Mouse (Mus musculus): ENCODE measurements around the gene Ascc1. TPM values are rescaled to one million over a fixed set of nuclear protein-coding genes. Genes with fewer than 3 reads are reported as not detected.

The Ascc1 gene
- polyA plus RNA-seq, 1 experiment from 2014 or later = 48.4 TPM

DNA sequence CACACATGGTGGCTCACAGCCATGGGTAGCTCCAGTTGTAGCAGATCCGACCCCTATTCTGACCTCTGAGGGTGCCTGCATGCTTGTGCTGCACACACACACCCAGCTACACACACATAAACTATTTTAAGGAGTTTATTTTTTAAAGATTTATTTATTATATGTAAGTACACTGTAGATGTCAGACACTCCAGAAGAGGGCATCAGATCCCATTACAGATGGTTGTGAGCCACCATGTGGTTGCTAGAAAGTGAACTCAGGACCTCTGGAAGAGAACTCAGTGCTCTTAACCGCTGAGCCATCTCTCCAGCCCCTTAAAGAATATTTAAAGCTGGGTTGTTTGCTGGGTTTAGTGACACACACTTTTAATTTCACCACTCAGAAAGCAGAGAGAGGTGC is 16.7 kb downstream of the Ascc1 start:
- ATAC-seq (ENCODE audit: low FRiP score, low TSS enrichment) (no peak), DNase-seq (no peak)
- H3K27me3 ChIP-seq (ENCODE audit: control insufficient read depth, insufficient read depth, low read length) = no peaks in the 10 kb centered on the region
- no peaks in the 10 kb centered on the region for H3K4me1 ChIP-seq (ENCODE audit: control insufficient read depth, insufficient read depth, low read length)
- H3K9ac ChIP-seq (replicated peaks; ENCODE audit: low read length) = no peak overlapping the region
- no peak overlapping the region for H3K4me3 ChIP-seq (replicated peaks; ENCODE audit: low read depth, low read length)
- no peak overlapping the region for H3K27ac ChIP-seq (replicated peaks; ENCODE audit: low read depth, low read length)
- WGBS = 79% methylated on average over 2 of the region's 2 CpGs
- no peak overlapping the region for H3K4me2 ChIP-seq (ENCODE audit: low read length)
- H3K9me3 ChIP-seq (ENCODE audit: control insufficient read depth, low read length) = no peaks in the 10 kb centered on the region
- H3K36me3 ChIP-seq (ENCODE audit: control insufficient read depth, insufficient read depth, low read length) = peaks cover 32% of the 10 kb centered on the region

- ATAC-seq (ENCODE audit: low FRiP score, low TSS enrichment) = no peak
- H3K9ac ChIP-seq (replicated peaks; ENCODE audit: low read length) = no peak overlapping the region
- 90% methylated on average over 1 of the region's 1 CpGs for WGBS
Measured at GRCm38 (mm10) chr10:60023751-60024150, 21.1 kb downstream of the Ascc1 start.

GRCm38 (mm10) chr10:60026759-60027395 is 24.3 kb downstream of the Ascc1 start:
- Histone ChIP-seq H3K9ac (replicated peaks; ENCODE audit: low read length) (no peak overlapping the region), H3K4me1 (ENCODE audit: control insufficient read depth, insufficient read depth, low read length) (peaks cover 9% of the 10 kb centered on the region), H3K27ac (replicated peaks; ENCODE audit: low read depth, low read length) (no peak overlapping the region; the same call in 1 of the 2 replicates), H3K4me3 (replicated peaks; ENCODE audit: low read depth, low read length) (no peak overlapping the region), H3K36me3 (ENCODE audit: control insufficient read depth, insufficient read depth, low read length) (0 out of 2 replicates have a peak, but pooled peaks cover 4% of the 10 kb centered on the region), H3K27me3 (ENCODE audit: control insufficient read depth, insufficient read depth, low read length) (no peaks in the 10 kb centered on the region), H3K9me3 (ENCODE audit: control insufficient read depth, low read length) (no peaks in the 10 kb centered on the region), H3K4me2 (ENCODE audit: low read length) (no peak overlapping the region)
- ATAC-seq (ENCODE audit: low FRiP score, low TSS enrichment) (no peak), DNase-seq (peak; percentile 9)
- WGBS = 50% methylated on average over 13 of the region's 13 CpGs

More at GRCm38 (mm10) chr10:60023751-60024150, 21.1 kb downstream of the Ascc1 start:
- no peak overlapping the region for H3K27ac ChIP-seq (replicated peaks; ENCODE audit: low read depth, low read length)
- no peak overlapping the region for H3K4me2 ChIP-seq (ENCODE audit: low read length)
- H3K4me1 ChIP-seq (ENCODE audit: control insufficient read depth, insufficient read depth, low read length) = peaks cover 5% of the 10 kb centered on the region
- no peak overlapping the region for H3K4me3 ChIP-seq (replicated peaks; ENCODE audit: low read depth, low read length)
- no peaks in the 10 kb centered on the region for H3K9me3 ChIP-seq (ENCODE audit: control insufficient read depth, low read length)
- H3K27me3 ChIP-seq (ENCODE audit: control insufficient read depth, insufficient read depth, low read length) = no peaks in the 10 kb centered on the region
- no peak for DNase-seq
- H3K36me3 ChIP-seq (ENCODE audit: control insufficient read depth, insufficient read depth, low read length) = 0 out of 2 replicates have a peak, but pooled peaks cover 4% of the 10 kb centered on the region

DNA sequence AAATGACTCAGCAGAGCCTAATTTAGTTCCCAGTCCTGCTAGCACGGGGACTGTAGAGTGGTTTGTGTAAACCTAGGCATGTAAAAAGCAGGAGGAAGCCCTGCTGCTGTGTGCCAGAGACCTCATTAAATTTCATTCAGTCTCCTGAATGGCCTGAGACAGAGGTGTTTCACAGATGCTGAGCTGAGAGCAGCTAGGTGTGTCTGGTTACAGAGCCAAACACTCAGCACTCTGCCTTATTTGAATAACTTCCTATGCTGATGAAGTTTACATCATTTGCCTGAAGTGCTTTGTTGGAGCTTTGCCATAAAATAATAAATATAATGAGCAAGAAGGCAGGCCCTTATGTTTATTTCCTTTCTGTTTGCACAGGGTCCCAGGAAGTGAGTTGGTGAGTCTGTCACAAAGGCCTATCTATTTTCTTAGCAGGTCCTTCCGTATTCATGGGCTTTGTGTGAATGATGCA is 25.0 kb downstream of the Ascc1 start:
- H3K9ac ChIP-seq (replicated peaks; ENCODE audit: low read length) = no peak overlapping the region
- whole genome bisulfite sequencing = 68% methylated on average over 2 of the region's 2 CpGs
- H3K4me2 ChIP-seq (ENCODE audit: low read length) = no peak overlapping the region
- no peak overlapping the region for H3K4me3 ChIP-seq (replicated peaks; ENCODE audit: low read depth, low read length)
- DNase-seq = peak; percentile 23
- no peak for ATAC-seq (ENCODE audit: low FRiP score, low TSS enrichment)
- no peaks in the 10 kb centered on the region for H3K36me3 ChIP-seq (ENCODE audit: control insufficient read depth, insufficient read depth, low read length)
- no peaks in the 10 kb centered on the region for H3K9me3 ChIP-seq (ENCODE audit: control insufficient read depth, low read length)
- peaks cover 17% of the 10 kb centered on the region for H3K4me1 ChIP-seq (ENCODE audit: control insufficient read depth, insufficient read depth, low read length)
- no peaks in the 10 kb centered on the region for H3K27me3 ChIP-seq (ENCODE audit: control insufficient read depth, insufficient read depth, low read length)
- 0 out of 2 replicates have a peak overlapping the region, but pooled peaks have one; percentile 26 for H3K27ac ChIP-seq (replicated peaks; ENCODE audit: low read depth, low read length)

- ATAC-seq (ENCODE audit: low FRiP score, low TSS enrichment) (no peak), DNase-seq (no peak)
- Histone ChIP-seq H3K9ac (replicated peaks; ENCODE audit: low read length) (peak overlapping the region; percentile 31; the same call in 1 of the 2 replicates), H3K4me2 (ENCODE audit: low read length) (no peak overlapping the region), H3K4me1 (ENCODE audit: control insufficient read depth, insufficient read depth, low read length) (peaks cover 19% of the 10 kb centered on the region), H3K9me3 (ENCODE audit: control insufficient read depth, low read length) (no peaks in the 10 kb centered on the region), H3K36me3 (ENCODE audit: control insufficient read depth, insufficient read depth, low read length) (no peaks in the 10 kb centered on the region), H3K4me3 (replicated peaks; ENCODE audit: low read depth, low read length) (no peak overlapping the region), H3K27ac (replicated peaks; ENCODE audit: low read depth, low read length) (no peak overlapping the region), H3K27me3 (ENCODE audit: control insufficient read depth, insufficient read depth, low read length) (no peaks in the 10 kb centered on the region)
- 84% methylated on average over 7 of the region's 7 CpGs for WGBS
Measured at GRCm38 (mm10) chr10:60028181-60028580, 25.6 kb downstream of the Ascc1 start.

- no peak for ATAC-seq (ENCODE audit: low FRiP score, low TSS enrichment)
- H3K4me2 ChIP-seq (ENCODE audit: low read length) = no peak overlapping the region
- peak; percentile 27 for DNase-seq
- no peak overlapping the region for H3K4me3 ChIP-seq (replicated peaks; ENCODE audit: low read depth, low read length)
- H3K4me1 ChIP-seq (ENCODE audit: control insufficient read depth, insufficient read depth, low read length) = peaks cover 19% of the 10 kb centered on the region
- H3K27ac ChIP-seq (replicated peaks; ENCODE audit: low read depth, low read length) = no peak overlapping the region
- no peaks in the 10 kb centered on the region for H3K9me3 ChIP-seq (ENCODE audit: control insufficient read depth, low read length)
- H3K27me3 ChIP-seq (ENCODE audit: control insufficient read depth, insufficient read depth, low read length) = no peaks in the 10 kb centered on the region
- H3K9ac ChIP-seq (replicated peaks; ENCODE audit: low read length) = no peak overlapping the region
- 63% methylated on average over 7 of the region's 7 CpGs for WGBS
- no peaks in the 10 kb centered on the region for H3K36me3 ChIP-seq (ENCODE audit: control insufficient read depth, insufficient read depth, low read length)
Measured at GRCm38 (mm10) chr10:60028979-60029378, 26.4 kb downstream of the Ascc1 start.

DNA sequence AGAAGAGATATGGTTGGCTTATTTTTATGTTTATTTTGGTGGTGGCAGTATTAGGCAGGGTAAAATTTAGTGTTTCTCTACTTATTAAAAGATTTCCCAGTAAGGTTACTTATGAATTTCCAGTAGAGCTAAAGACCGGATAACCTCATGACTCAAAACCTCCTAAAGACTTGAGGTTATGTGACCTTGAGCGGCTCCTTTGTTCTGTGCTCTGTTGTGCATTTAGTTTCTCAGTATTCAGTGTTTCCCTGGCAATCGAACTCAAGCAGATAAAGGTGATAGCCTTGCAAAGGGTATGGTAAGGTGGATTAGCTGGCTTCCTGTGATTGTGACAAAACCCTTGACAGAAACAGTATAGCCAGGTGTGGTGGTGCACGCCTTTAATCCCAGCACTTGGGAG is 26.8 kb downstream of the Ascc1 start:
- DNase-seq (no peak), ATAC-seq (ENCODE audit: low FRiP score, low TSS enrichment) (no peak)
- 85% methylated on average over 4 of the region's 4 CpGs for WGBS
- no peak overlapping the region for H3K4me3 ChIP-seq (replicated peaks; ENCODE audit: low read depth, low read length)
- no peak overlapping the region for H3K27ac ChIP-seq (replicated peaks; ENCODE audit: low read depth, low read length)
- H3K27me3 ChIP-seq (ENCODE audit: control insufficient read depth, insufficient read depth, low read length) = no peaks in the 10 kb centered on the region
- no peaks in the 10 kb centered on the region for H3K9me3 ChIP-seq (ENCODE audit: control insufficient read depth, low read length)
- no peak overlapping the region for H3K4me2 ChIP-seq (ENCODE audit: low read length)
- H3K9ac ChIP-seq (replicated peaks; ENCODE audit: low read length) = no peak overlapping the region
- H3K4me1 ChIP-seq (ENCODE audit: control insufficient read depth, insufficient read depth, low read length) = peaks cover 19% of the 10 kb centered on the region
- H3K36me3 ChIP-seq (ENCODE audit: control insufficient read depth, insufficient read depth, low read length) = no peaks in the 10 kb centered on the region

GRCm38 (mm10) chr10:60031562-60031961 is 29.0 kb downstream of the Ascc1 start:
- H3K9me3 ChIP-seq (ENCODE audit: control insufficient read depth, low read length) = no peaks in the 10 kb centered on the region
- DNase-seq (peak; percentile 15), ATAC-seq (ENCODE audit: low FRiP score, low TSS enrichment) (no peak)
- WGBS = 74% methylated on average over 8 of the region's 8 CpGs
- H3K4me1 ChIP-seq (ENCODE audit: control insufficient read depth, insufficient read depth, low read length) = peaks cover 14% of the 10 kb centered on the region
- no peak overlapping the region for H3K9ac ChIP-seq (replicated peaks; ENCODE audit: low read length)
- no peaks in the 10 kb centered on the region for H3K36me3 ChIP-seq (ENCODE audit: control insufficient read depth, insufficient read depth, low read length)
- H3K4me3 ChIP-seq (replicated peaks; ENCODE audit: low read depth, low read length) = no peak overlapping the region
- H3K27me3 ChIP-seq (ENCODE audit: control insufficient read depth, insufficient read depth, low read length) = no peaks in the 10 kb centered on the region
- H3K4me2 ChIP-seq (ENCODE audit: low read length) = no peak overlapping the region
- H3K27ac ChIP-seq (replicated peaks; ENCODE audit: low read depth, low read length) = peak overlapping the region; percentile 67

GRCm38 (mm10) chr10:60031985-60032384 is 29.4 kb downstream of the Ascc1 start:
- Histone ChIP-seq H3K4me1 (ENCODE audit: control insufficient read depth, insufficient read depth, low read length) (peaks cover 14% of the 10 kb centered on the region), H3K36me3 (ENCODE audit: control insufficient read depth, insufficient read depth, low read length) (no peaks in the 10 kb centered on the region), H3K4me2 (ENCODE audit: low read length) (no peak overlapping the region), H3K27ac (replicated peaks; ENCODE audit: low read depth, low read length) (peak overlapping the region; percentile 67), H3K27me3 (ENCODE audit: control insufficient read depth, insufficient read depth, low read length) (no peaks in the 10 kb centered on the region), H3K9ac (replicated peaks; ENCODE audit: low read length) (no peak overlapping the region), H3K4me3 (replicated peaks; ENCODE audit: low read depth, low read length) (no peak overlapping the region), H3K9me3 (ENCODE audit: control insufficient read depth, low read length) (no peaks in the 10 kb centered on the region)
- DNase-seq = peak; percentile 69
- ATAC-seq (ENCODE audit: low FRiP score, low TSS enrichment) = peak; percentile 48; the same call in 1 of the 2 replicates
- WGBS = 15% methylated on average over 2 of the region's 2 CpGs

Data from midbrain, embryonic 14.5 days (tissue).